Mouse (Mus musculus) CD4-positive naive resting alpha-beta T cell, adult 57 days (primary cell): ENCODE results near the gene Fn3k. TPM values are rescaled to one million over a fixed set of nuclear protein-coding genes. Genes with fewer than 3 reads are reported as not detected.

Experiments
- total RNA-seq: library from RNA; stranded (reverse); gene quantifications from one replicate; pipeline ENCODE4 v1.2.4, GENCODE M21; 2023

Gene Fn3k
- total RNA-seq = 0.30 TPM

DNA sequence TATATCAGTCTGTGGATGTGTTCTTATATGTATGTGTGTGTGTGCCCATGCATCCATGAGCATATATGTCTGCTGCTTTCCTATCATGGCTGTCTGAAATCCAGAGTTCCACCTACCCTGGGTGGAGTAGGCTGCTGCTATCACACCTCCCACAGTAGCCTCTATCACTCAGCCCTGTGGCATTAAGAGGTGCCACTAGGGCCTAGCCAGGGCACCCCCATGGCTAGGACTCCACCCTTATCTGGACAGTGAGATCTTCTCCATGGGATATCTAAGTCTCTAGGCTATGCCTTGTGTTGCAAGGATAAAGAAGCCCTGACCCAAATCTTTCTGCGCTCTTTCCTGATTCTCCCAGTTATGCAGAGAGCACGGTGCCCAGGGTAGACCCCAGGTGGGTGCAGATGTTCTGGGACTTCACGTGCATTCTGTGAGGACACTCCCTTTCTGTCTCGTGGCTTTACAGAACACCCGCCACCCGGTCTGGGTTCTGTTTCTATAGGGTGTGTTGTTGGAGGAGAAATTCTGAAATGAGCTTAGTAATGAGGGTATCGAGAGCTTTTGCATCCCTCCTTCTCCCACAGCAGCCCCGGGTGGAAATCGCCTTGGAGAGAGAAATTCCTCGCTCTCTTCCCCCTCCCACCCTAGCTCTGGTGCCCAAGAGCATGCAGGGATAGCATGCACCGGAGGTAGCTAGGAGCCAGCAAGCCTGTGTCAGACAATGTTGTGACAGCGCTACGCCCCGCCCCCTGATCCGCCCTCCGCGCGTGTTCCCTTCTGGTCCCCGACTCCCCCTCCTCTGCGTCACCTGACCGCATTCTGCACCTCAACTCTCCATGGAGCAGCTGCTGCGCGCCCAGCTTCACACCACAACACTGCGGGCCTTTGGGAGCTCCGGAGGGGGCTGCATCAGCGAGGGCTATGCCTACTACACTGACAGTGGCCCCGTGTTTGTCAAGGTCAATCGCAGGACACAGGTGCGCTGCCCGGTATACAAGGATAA, at the start of gene Fn3k:
TSS of gene Fn3k (plus strand) at position 758 of the 1,000 bp plus-strand sequence.

DNA sequence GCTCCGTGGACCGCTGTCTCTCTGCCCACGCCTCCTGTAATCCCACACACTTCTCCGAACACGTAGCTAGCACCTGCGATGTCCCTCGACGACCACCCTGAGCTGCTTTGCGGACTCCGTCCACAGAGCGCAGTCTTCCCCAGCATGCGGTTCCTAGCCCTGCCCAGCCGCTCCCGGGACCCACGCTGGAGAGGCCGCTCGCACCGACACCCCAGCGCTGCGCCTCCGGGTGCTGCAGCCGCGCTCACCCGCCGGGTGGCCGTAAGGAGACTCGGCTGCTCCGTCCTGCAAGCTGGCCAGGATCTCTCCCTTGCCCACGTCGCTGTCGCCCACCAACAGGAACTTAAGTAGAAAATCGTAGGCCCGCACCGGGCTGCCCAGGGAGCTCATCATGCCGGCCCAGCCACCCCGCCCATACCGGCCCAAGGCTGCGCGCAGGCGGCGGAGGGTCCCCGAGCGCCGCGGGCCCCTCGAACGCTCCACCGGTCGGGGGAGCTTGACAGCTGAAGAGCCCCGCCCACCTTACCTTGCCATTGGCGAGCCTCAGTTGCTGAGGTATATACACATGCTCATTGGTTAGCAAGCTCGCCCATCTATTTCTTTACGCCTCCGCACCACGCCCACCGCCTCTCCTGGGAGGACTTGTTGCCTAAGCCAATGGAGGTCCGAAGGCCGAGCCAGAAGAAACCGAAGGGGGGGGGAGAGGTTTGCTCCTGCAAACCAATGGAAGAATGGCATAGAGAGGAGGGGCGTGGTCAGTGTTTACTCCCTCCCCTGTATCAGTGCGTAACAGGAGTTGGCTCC, 46.8 kb upstream of the Fn3k start, which contains the start of gene Rab40b:
TSS of gene Rab40b (minus strand) at position 502 of the 804 bp plus-strand sequence.

DNA sequence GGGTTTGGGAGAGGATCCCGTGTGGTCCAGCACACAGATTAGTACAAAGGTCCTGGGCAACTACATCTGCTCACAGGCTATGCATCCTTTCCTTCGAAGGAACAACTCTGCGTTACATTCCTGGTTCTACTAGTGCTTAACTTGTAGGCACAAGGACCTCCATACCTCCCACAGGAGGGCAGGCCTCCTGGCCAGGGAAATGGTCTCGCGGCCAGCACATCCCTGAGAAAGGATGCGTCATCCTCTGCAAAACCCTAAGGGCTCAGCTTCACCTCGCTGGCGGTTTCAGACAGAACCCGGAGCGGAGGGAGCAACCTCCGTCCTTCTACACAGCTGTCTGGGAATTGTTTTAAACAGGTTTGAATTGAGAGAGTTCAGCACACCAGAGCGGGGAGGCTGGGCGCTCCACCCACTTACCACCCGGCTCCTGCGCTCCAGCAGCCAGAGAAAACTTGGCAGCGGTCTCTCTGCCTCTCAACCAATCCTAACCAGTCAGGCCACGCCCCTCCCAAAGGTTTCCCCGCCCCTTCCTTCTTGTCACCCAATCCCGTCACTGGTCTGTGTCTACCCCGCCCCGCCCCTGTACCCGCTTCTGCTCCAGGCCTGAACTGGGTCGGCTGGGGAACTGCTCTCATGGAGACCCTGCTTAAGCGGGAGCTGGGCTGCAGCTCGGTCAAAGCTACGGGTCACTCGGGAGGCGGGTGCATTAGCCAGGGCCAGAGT, 13.7 kb upstream of the Fn3k start, which contains the start of gene Fn3krp:
TSS of gene Fn3krp (plus strand) at position 572 of the 723 bp plus-strand sequence.

DNA sequence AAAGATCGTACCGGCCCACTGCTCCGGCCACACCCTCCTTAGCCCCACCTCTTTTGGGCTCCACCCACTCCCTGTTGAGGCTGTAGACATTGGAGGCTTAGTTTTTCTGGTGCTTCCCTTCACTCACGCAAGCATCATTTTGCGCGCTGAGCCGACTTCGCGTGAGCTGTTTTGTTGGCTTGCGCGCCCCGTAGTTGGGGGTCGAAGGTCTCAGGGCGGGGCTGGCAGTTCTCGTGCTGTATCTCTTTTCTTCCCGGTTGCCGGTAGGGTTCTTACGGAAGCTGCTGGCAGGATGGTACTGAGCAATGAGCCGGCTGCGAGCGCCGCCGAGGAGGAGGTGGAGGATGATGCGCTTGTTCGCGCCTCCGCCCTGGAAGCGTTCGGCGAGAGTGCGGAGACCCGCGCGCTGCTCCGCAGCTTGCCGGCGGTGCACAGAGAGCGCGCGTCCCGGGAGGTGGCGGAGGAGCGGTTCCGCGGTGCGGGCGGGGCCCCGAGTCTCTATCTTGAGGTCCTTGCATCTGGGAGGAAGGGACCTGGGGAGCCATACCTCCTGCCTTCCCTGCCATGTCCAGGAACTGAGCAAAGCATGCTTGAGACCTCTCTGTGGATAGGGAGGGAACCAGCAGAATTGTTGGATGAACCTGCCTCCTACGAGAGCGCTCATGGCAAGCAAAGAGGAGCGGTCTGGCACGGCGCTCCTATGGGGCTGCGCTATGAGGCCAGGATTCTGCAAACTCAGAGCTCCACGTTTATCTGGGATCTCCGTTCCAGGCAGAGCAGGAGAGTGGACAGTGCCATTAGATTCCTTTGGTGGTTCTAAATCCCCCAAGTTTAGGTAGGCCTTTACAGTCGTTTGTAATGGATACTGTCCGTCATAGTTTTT, 17.3 kb downstream of the Fn3k start, which contains the start of gene Tbcd:
TSS of gene Tbcd (plus strand) at position 197 of the 883 bp plus-strand sequence.

Other genes starting within 250 kb of the Fn3k start
- 11.3 TPM for gene Hexdc, start 230.5 kb upstream of the Fn3k start, total RNA-seq
- gene Ogfod3, start 230.2 kb upstream of the Fn3k start, total RNA-seq = 3.7 TPM
- 56.5 TPM for gene Cybc1, start 205.6 kb upstream of the Fn3k start, total RNA-seq
- gene Narf, start 197.7 kb upstream of the Fn3k start, total RNA-seq = 30.7 TPM
- gene Foxk2, start 174.9 kb upstream of the Fn3k start, total RNA-seq = 39.0 TPM
- gene Wdr45b, start 80.5 kb upstream of the Fn3k start, total RNA-seq = 56.3 TPM
- not detected for gene Rab40b, start 46.7 kb upstream of the Fn3k start, total RNA-seq
- 5.7 TPM for gene Fn3krp, start 13.5 kb upstream of the Fn3k start, total RNA-seq
- 38.8 TPM for gene Tbcd, start 17.0 kb downstream of the Fn3k start, total RNA-seq
- not detected for gene Zfp750, start 84.4 kb downstream of the Fn3k start, total RNA-seq
- gene B3gntl1, start 238.2 kb downstream of the Fn3k start, total RNA-seq = 13.9 TPM